Mouse (Mus musculus) spleen, adult 2 months (tissue): ENCODE data around the gene Nme9. TPM values are rescaled to one million over a fixed set of nuclear protein-coding genes. Genes with fewer than 3 reads are reported as not detected.

Experiments used
- DNase-seq, 2 experiments: peaks; one replicate each; pipeline versions ENCODE4 v3.0.0 to v3.0.0-alpha.2; 2012 to 2021; ENCODE audit warnings: low spot score in 2 of 2, low read depth in 1 of 2
- H3K27ac ChIP-seq: fragments of 200-500 bp; 2 replicates; pipeline ENCODE4 v1.5.1; 2012; ENCODE audit warnings: low read length, inconsistent platforms; ENCODE audit not compliant: insufficient read depth
- H3K27me3 ChIP-seq: fragments of 200-500 bp; 2 replicates; pipeline ENCODE4 v1.6.1; 2012; ENCODE audit warnings: mild to moderate bottlenecking, moderate library complexity, low read length, inconsistent platforms; ENCODE audit not compliant: control insufficient read depth, insufficient read depth
- H3K36me3 ChIP-seq: fragments of 200-500 bp; 2 replicates; pipeline ENCODE4 v1.6.1; 2012; ENCODE audit warnings: mild to moderate bottlenecking, low read length, inconsistent platforms; ENCODE audit not compliant: control insufficient read depth, insufficient read depth
- H3K4me1 ChIP-seq: fragments of 200-500 bp; 2 replicates; pipeline ENCODE4 v1.6.1; 2011; ENCODE audit warnings: inconsistent platforms; ENCODE audit not compliant: control insufficient read depth, insufficient read depth, insufficient read length
- H3K4me3 ChIP-seq: fragments of 200-500 bp; 2 replicates; pipeline ENCODE4 v1.5.1; 2011; ENCODE audit warnings: mild to moderate bottlenecking, inconsistent platforms; ENCODE audit not compliant: insufficient read depth, insufficient read length; ENCODE audit errors: extremely low read depth
- CTCF ChIP-seq: fragments of 200-500 bp; IDR thresholded peaks from 2 replicates; pipeline ENCODE4 v1.5.1; 2011; ENCODE audit warnings: mild to moderate bottlenecking, inconsistent platforms; ENCODE audit not compliant: insufficient read depth, insufficient read length, insufficient replicate concordance; ENCODE audit errors: extremely low read depth
- POLR2A ChIP-seq: fragments of 200-500 bp; IDR thresholded peaks from 2 replicates; pipeline ENCODE4 v1.6.1; 2011; ENCODE audit warnings: low read depth, low read length, inconsistent platforms
- WGBS: fragments of 180-500 bp; shearing (Covaris S2); methylation state at CpG from one replicate; pipeline ENCODE4 v1.1.7; 2018; 5-methylcytosine and 5-hydroxymethylcytosine counted together
- polyA plus RNA-seq: library from polyadenylated mRNA; depleted of rRNA; stranded (reverse); fragments of >200 nt; gene quantifications from 2 replicates; pipeline ENCODE4 v1.2.3, GENCODE M21; 2012

Gene Nme9
- polyA plus RNA-seq, 1 experiment = 0.57 TPM

GRCm38 (mm10) chr9:99471334-99471733 is 20.1 kb downstream of the Nme9 start:
- Histone ChIP-seq H3K4me3 (no peak overlapping the region), H3K36me3 (no peaks in the 10 kb centered on the region), H3K27ac (no peak overlapping the region), H3K27me3 (no peaks in the 10 kb centered on the region), H3K4me1 (no peaks in the 10 kb centered on the region)
- WGBS = 85% methylated on average over 7 of the region's 7 CpGs
- TF ChIP-seq POLR2A (no peak), CTCF (no peak)
- no peak for DNase-seq

GRCm38 (mm10) chr9:99479181-99479711 is 28.0 kb downstream of the Nme9 start:
- Histone ChIP-seq H3K36me3 (peaks cover 8% of the 10 kb centered on the region; the same call in 1 of the 2 replicates), H3K4me1 (no peaks in the 10 kb centered on the region), H3K4me3 (no peak overlapping the region), H3K27me3 (no peaks in the 10 kb centered on the region), H3K27ac (peak overlapping the region; percentile 36; the same call in 1 of the 2 replicates)
- no peak for DNase-seq
- no peak for TF ChIP-seq POLR2A
- no peak for TF ChIP-seq CTCF
- WGBS = 56% methylated on average over 9 of the region's 9 CpGs

- Histone ChIP-seq H3K36me3 (peaks cover 8% of the 10 kb centered on the region; the same call in 1 of the 2 replicates), H3K27ac (no peak overlapping the region), H3K4me3 (no peak overlapping the region), H3K4me1 (no peaks in the 10 kb centered on the region), H3K27me3 (no peaks in the 10 kb centered on the region)
- no peak for DNase-seq
- WGBS = 94% methylated on average over 4 of the region's 4 CpGs
- TF ChIP-seq POLR2A (no peak), CTCF (no peak)
Measured at GRCm38 (mm10) chr9:99480764-99481163, 29.5 kb downstream of the Nme9 start.

- Histone ChIP-seq H3K36me3 (peaks cover 16% of the 10 kb centered on the region), H3K4me3 (no peak overlapping the region), H3K27ac (no peak overlapping the region), H3K27me3 (no peaks in the 10 kb centered on the region), H3K4me1 (no peaks in the 10 kb centered on the region)
- 86% methylated on average over 4 of the region's 4 CpGs for WGBS
- no peak for DNase-seq
- TF ChIP-seq CTCF (no peak), POLR2A (no peak)
Measured at GRCm38 (mm10) chr9:99483191-99483590, 31.9 kb downstream of the Nme9 start.

DNA sequence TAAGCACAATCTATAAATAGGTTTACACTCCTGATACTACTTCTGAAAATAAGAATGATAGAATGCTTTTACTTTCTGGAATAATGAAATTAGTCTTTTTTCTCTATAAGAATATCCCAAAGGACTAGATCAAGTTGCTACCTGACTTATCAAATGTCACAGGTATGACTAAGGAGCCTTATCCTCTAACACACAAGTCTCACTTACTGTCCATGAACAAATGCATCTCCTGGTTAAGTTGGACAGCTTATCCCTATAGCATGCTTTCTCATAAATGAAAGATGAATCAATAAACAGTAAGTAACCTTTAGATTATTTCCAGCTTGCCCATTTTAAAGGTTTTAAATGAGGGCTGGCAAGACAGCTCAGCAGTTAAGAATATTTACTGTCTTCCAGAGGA is 33.4 kb downstream of the Nme9 start:
- Histone ChIP-seq H3K27ac (no peak overlapping the region), H3K4me1 (no peaks in the 10 kb centered on the region), H3K27me3 (no peaks in the 10 kb centered on the region), H3K36me3 (peaks cover 16% of the 10 kb centered on the region), H3K4me3 (no peak overlapping the region)
- TF ChIP-seq CTCF = no peak
- TF ChIP-seq POLR2A = no peak
- DNase-seq = no peak

DNA sequence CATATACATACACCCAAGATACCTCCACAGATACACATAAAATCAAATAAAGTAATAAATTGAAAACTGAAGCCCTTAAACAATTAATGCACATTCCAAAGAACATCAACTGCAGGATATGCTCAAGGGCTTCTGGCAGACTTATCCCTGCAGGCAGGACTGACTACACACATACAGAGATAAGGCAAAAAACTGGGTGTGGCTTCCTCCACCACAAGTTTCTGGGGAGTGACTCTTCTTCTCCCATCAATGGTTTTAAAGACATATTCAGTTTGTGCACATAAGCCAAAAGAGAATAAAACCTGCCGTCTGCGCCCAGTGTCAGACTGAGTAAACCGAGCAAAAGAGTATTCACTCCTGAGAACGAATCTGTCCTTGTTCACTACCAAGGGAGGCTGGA is 33.9 kb downstream of the Nme9 start:
- no peaks in the 10 kb centered on the region for H3K4me1 ChIP-seq
- TF ChIP-seq POLR2A = no peak
- no peak for TF ChIP-seq CTCF
- no peaks in the 10 kb centered on the region for H3K27me3 ChIP-seq
- H3K27ac ChIP-seq = no peak overlapping the region
- WGBS = 75% methylated on average over 4 of the region's 4 CpGs
- no peak overlapping the region for H3K4me3 ChIP-seq
- peaks cover 18% of the 10 kb centered on the region for H3K36me3 ChIP-seq
- DNase-seq = no peak

GRCm38 (mm10) chr9:99487126-99487695 is 35.9 kb downstream of the Nme9 start:
- no peak for DNase-seq
- Histone ChIP-seq H3K4me3 (no peak overlapping the region), H3K27me3 (no peaks in the 10 kb centered on the region), H3K4me1 (no peaks in the 10 kb centered on the region), H3K36me3 (peaks cover 17% of the 10 kb centered on the region), H3K27ac (no peak overlapping the region)
- 83% methylated on average over 8 of the region's 8 CpGs for WGBS
- TF ChIP-seq CTCF = no peak
- TF ChIP-seq POLR2A = no peak
